8 mouse cellular contexts compared by ENCODE assay signal in genomic region chr3:61243876-61244527, GRCm38 (mm10).
DNase-seq lines count a peak whose midpoint lies in the region; ATAC-seq and TF ChIP-seq lines count a peak whose summit lies in the region.

No protein-coding gene starts in this region.

- WGBS in heart, embryonic 10.5 days: 19% methylated on average over 6 of the region's 6 CpGs
- 20% methylated on average over 6 of the region's 6 CpGs for WGBS in forebrain, embryonic 12.5 days
- WGBS in midbrain, embryonic 15.5 days: 17% methylated on average over 6 of the region's 6 CpGs

- H3K9ac ChIP-seq in forebrain, embryonic 12.5 days: no peak overlapping the region
- no peak overlapping the region for H3K9ac ChIP-seq in midbrain, embryonic 15.5 days

- H3K27me3 ChIP-seq in heart, embryonic 10.5 days (ENCODE audit: insufficient read depth, poor library complexity, severe bottlenecking): no peaks in the 10 kb centered on the region
- H3K27me3 ChIP-seq in Patski: peaks cover 43% of the 10 kb centered on the region
- H3K27me3 ChIP-seq in forebrain, embryonic 12.5 days: no peaks in the 10 kb centered on the region
- H3K27me3 ChIP-seq in midbrain, embryonic 15.5 days (replicated peaks): no peaks in the 10 kb centered on the region

- in situ Hi-C loops in Patski (cut with MboI; ENCODE audit: low pct_unique_long_range_greater_than_20kb): loop anchor here (5.0 kb wide), 2 partner anchors 598 to 948 kb away; no protein-coding TSS in a partner anchor

- peak; percentile 68 for ATAC-seq in Patski
- ATAC-seq in forebrain, embryonic 12.5 days (ENCODE audit: low FRiP score): 0 out of 2 replicates have a peak, but pooled peaks have one; percentile 58
- peak; percentile 75 for ATAC-seq in midbrain, embryonic 15.5 days (replicated peaks)

- H3K36me3 ChIP-seq in heart, embryonic 10.5 days: no peaks in the 10 kb centered on the region
- no peaks in the 10 kb centered on the region for H3K36me3 ChIP-seq in forebrain, embryonic 12.5 days (replicated peaks)
- no peaks in the 10 kb centered on the region for H3K36me3 ChIP-seq in midbrain, embryonic 15.5 days (replicated peaks)

- no peaks in the 10 kb centered on the region for H3K4me1 ChIP-seq in heart, embryonic 10.5 days
- H3K4me1 ChIP-seq in forebrain, embryonic 12.5 days: no peaks in the 10 kb centered on the region
- H3K4me1 ChIP-seq in midbrain, embryonic 15.5 days: no peaks in the 10 kb centered on the region

- POLR2A ChIA-PET in Patski (lab: Charles Lee): interaction anchor here (1.1 kb wide), 1 partner anchor 597 kb away, joined by 5 read pairs; no protein-coding TSS in a partner anchor

- DNase-seq in heart, adult 18-20 months: peak; percentile 27 to 57
- no peak for DNase-seq in heart, embryonic 10.5 days (ENCODE audit: low spot score)
- DNase-seq in 416B (ENCODE audit: low read depth) (peak; percentile 71), Patski (ENCODE audit: low read depth, low spot score) (peak; percentile 15)
- DNase-seq in layer of hippocampus, adult 18-20 months (ENCODE audit: low spot score in 2 of 2): peak; percentile 10 to 79
- no peak for DNase-seq in T-cell, adult 2 months (ENCODE audit: low spot score)

- H3K9me3 ChIP-seq in heart, embryonic 10.5 days: no peaks in the 10 kb centered on the region
- H3K9me3 ChIP-seq in forebrain, embryonic 12.5 days: no peaks in the 10 kb centered on the region
- no peaks in the 10 kb centered on the region for H3K9me3 ChIP-seq in midbrain, embryonic 15.5 days

- H3K4me2 ChIP-seq in forebrain, embryonic 12.5 days: no peak overlapping the region
- no peak overlapping the region for H3K4me2 ChIP-seq in midbrain, embryonic 15.5 days

- H3K4me3 ChIP-seq in heart, embryonic 10.5 days: no peak overlapping the region
- H3K4me3 ChIP-seq in forebrain, embryonic 12.5 days (replicated peaks): no peak overlapping the region
- no peak overlapping the region for H3K4me3 ChIP-seq in midbrain, embryonic 15.5 days

- TF ChIP-seq CTCF in Patski (IDR thresholded peaks at IDR 0.05): peak; percentile 81

- CTCF ChIA-PET in Patski (lab: Charles Lee): interaction anchor here (0.8 to 2.9 kb wide), 10 partner anchors 12 to 1230 kb away, joined by 3 to 29 read pairs (median 4); no protein-coding TSS in a partner anchor

- H3K27ac ChIP-seq in heart, embryonic 10.5 days: no peak overlapping the region
- H3K27ac ChIP-seq in forebrain, embryonic 12.5 days: no peak overlapping the region
- H3K27ac ChIP-seq in midbrain, embryonic 15.5 days: no peak overlapping the region

Comparison
In these comparisons a context has a peak if more than half of its experiments do, and no peak if none do; other contexts are left out.
1. DNase-seq: peak in heart, adult 18-20 months (2 of 2), 416B (single experiment), Patski (single experiment) and layer of hippocampus, adult 18-20 months (2 of 2); none in heart, embryonic 10.5 days (single experiment) and T-cell, adult 2 months (single experiment).
2. Peak in every context shown above with its lines, with median percentiles within 50 percentile points of each other: ATAC-seq.